Mouse (Mus musculus) spleen, adult 2 months (tissue): ENCODE measurements around the gene Ptcd2. TPM values are rescaled to one million over a fixed set of nuclear protein-coding genes. Genes with fewer than 3 reads are reported as not detected.
A peak's percentile ranks its signal among the peaks of the same experiment; 100 is the strongest.

Experiments used
- DNase-seq, 2 experiments: peaks; one replicate each; pipeline versions ENCODE4 v3.0.0 to v3.0.0-alpha.2; 2012 to 2021; ENCODE audit warnings: low spot score in 2 of 2, low read depth in 1 of 2
- H3K27ac ChIP-seq: fragments of 200-500 bp; 2 replicates; pipeline ENCODE4 v1.5.1; 2012; ENCODE audit warnings: low read length, inconsistent platforms; ENCODE audit not compliant: insufficient read depth
- H3K27me3 ChIP-seq: fragments of 200-500 bp; 2 replicates; pipeline ENCODE4 v1.6.1; 2012; ENCODE audit warnings: mild to moderate bottlenecking, moderate library complexity, low read length, inconsistent platforms; ENCODE audit not compliant: control insufficient read depth, insufficient read depth
- H3K36me3 ChIP-seq: fragments of 200-500 bp; 2 replicates; pipeline ENCODE4 v1.6.1; 2012; ENCODE audit warnings: mild to moderate bottlenecking, low read length, inconsistent platforms; ENCODE audit not compliant: control insufficient read depth, insufficient read depth
- H3K4me1 ChIP-seq: fragments of 200-500 bp; 2 replicates; pipeline ENCODE4 v1.6.1; 2011; ENCODE audit warnings: inconsistent platforms; ENCODE audit not compliant: control insufficient read depth, insufficient read depth, insufficient read length
- H3K4me3 ChIP-seq: fragments of 200-500 bp; 2 replicates; pipeline ENCODE4 v1.5.1; 2011; ENCODE audit warnings: mild to moderate bottlenecking, inconsistent platforms; ENCODE audit not compliant: insufficient read depth, insufficient read length; ENCODE audit errors: extremely low read depth
- CTCF ChIP-seq: fragments of 200-500 bp; IDR thresholded peaks from 2 replicates; pipeline ENCODE4 v1.5.1; 2011; ENCODE audit warnings: mild to moderate bottlenecking, inconsistent platforms; ENCODE audit not compliant: insufficient read depth, insufficient read length, insufficient replicate concordance; ENCODE audit errors: extremely low read depth
- POLR2A ChIP-seq: fragments of 200-500 bp; IDR thresholded peaks from 2 replicates; pipeline ENCODE4 v1.6.1; 2011; ENCODE audit warnings: low read depth, low read length, inconsistent platforms
- WGBS: fragments of 180-500 bp; shearing (Covaris S2); methylation state at CpG from one replicate; pipeline ENCODE4 v1.1.7; 2018; 5-methylcytosine and 5-hydroxymethylcytosine counted together
- polyA plus RNA-seq: library from polyadenylated mRNA; depleted of rRNA; stranded (reverse); fragments of >200 nt; gene quantifications from 2 replicates; pipeline ENCODE4 v1.2.3, GENCODE M21; 2012

The Ptcd2 gene
- polyA plus RNA-seq, 1 experiment: 12.3 TPM

DNA sequence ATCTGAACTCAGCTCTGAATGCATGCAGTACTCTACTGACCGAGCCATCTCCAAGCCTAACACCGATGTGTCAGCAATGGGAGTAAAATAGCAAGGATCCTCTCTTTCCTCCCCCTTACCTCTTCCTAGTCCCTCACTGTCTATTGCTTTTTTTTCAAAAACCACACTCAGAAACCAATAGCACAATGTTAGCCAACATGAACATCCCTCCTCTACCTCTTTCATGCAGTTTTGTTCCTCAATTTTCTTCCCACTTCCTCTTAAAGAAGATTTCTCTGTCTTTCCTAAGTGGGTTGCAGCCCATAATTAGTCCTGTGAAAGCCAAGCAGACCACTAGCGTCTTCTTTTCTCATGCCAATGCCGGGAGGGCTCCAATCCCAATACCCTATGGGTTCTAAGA is 57.3 kb downstream of the Ptcd2 start:
- WGBS: 75% methylated on average over 4 of the region's 4 CpGs
- H3K4me3 ChIP-seq: no peak overlapping the region
- H3K4me1 ChIP-seq: no peaks in the 10 kb centered on the region
- DNase-seq: no peak
- H3K27ac ChIP-seq: peak overlapping the region; percentile 22; the same call in 1 of the 2 replicates
- H3K36me3 ChIP-seq: no peaks in the 10 kb centered on the region
- no peaks in the 10 kb centered on the region for H3K27me3 ChIP-seq
- TF ChIP-seq POLR2A: no peak

DNA sequence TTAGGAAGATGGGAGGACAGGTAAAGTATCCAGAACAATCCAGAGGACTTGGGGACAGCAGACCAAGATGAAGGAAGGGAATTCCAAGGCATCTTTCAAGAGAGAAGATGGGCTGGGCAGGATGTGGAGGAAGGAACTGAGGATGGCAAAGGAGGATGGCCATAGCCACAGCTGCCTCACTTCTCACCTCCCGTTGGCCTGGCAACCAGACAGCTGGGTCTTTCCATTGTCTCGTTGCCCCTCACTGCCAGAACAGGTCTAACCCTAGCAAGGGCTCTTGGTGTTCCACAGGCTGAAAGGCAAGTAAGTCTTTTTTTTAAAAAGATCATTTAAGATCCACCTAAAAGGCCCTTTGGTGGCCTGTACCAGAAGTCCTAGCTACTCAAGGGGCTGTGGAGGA is 59.3 kb downstream of the Ptcd2 start:
- WGBS: 65% methylated on average over 2 of the region's 2 CpGs
- DNase-seq: no peak
- TF ChIP-seq POLR2A (no peak), CTCF (no peak)

DNA sequence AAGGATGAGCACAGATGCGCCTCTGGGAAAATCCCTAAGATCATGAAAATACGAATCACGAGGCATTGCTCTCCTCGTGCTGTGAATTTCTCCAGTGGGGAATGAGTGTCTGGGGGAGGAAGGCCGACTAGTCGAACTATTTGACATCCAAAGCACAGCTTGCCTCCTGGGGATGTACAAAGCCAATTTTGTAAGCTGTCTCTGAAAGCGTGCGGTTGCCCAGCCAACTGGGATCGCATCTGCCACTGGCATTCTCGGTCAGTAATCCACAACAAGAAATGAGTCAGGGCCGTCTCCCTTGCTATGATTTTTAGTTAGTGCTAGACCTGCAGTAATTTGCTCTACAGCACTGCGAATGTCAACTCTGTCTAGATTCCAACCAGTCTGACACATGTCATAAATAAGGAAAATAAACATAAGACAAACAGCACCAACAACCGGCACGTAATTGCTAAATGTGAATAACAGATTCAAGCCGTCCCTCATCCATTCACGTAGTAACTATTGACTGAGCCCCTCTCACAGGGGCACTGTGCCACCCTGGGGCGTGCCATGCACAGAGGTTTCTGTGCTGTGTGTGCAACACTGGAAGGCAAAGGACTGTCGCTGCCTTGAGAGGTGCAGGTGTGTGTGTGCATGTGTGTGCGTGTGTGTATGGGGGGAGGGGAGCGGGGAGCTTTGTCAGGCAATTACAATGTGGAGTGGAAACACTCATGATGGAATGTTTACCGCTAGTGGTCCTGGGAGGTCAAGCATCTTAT is 59.9 kb downstream of the Ptcd2 start:
- WGBS: 93% methylated on average over 21 of the region's 21 CpGs
- DNase-seq: no peak
- no peaks in the 10 kb centered on the region for H3K4me1 ChIP-seq

More for the DNA sequence above, 59.3 kb downstream of the Ptcd2 start:
- Histone ChIP-seq H3K4me1 (no peaks in the 10 kb centered on the region), H3K27me3 (no peaks in the 10 kb centered on the region), H3K27ac (no peak overlapping the region), H3K4me3 (no peak overlapping the region), H3K36me3 (no peaks in the 10 kb centered on the region)

DNA sequence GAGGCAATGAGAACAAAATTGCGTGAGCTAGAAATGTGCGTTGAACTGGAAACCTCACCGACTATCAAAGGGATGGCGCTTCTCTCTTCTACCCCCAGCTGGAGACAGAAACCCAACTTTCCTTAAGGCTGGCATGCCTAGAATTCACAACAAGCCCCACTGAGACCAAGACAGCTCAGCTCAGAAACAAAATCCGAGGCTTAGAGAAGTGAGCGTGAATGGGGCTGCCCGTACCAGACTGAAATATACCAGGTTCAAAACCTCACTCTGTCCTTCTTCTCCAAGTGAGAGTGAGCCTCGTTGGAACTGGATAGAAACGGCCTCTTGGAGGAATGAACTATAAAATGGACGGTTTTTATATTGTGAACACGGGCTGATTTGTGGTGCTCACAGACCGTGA is 60.6 kb downstream of the Ptcd2 start:
- WGBS: 94% methylated on average over 12 of the region's 12 CpGs
- H3K4me1 ChIP-seq: no peaks in the 10 kb centered on the region
- H3K36me3 ChIP-seq: no peaks in the 10 kb centered on the region
- no peak for DNase-seq
- TF ChIP-seq CTCF (no peak), POLR2A (no peak)
- H3K27me3 ChIP-seq: no peaks in the 10 kb centered on the region
- H3K27ac ChIP-seq: no peak overlapping the region
- no peak overlapping the region for H3K4me3 ChIP-seq

More for the DNA sequence above, 59.9 kb downstream of the Ptcd2 start:
- H3K4me3 ChIP-seq: no peak overlapping the region
- TF ChIP-seq CTCF: no peak
- TF ChIP-seq POLR2A: no peak
- H3K27ac ChIP-seq: no peak overlapping the region
- H3K27me3 ChIP-seq: no peaks in the 10 kb centered on the region
- no peaks in the 10 kb centered on the region for H3K36me3 ChIP-seq

DNA sequence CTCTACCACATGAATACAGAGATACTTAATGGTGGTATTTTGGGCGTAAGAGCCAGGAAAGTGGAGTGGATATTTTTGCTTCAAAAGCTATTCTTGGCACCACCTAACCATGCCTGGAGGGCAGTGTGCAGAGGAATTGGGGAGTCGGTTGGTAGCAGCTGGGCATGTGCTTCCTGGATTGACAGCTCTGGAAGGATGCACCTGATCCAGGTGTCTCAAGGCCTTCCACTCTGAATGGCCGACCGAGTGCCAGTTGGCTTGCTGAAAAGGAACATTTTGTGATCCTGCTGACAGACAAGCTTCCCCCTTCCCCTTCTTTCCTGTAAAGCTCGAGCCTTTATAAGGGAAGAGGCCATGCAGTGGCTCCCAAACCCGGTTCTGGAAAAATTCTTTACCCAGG is 61.5 kb downstream of the Ptcd2 start:
- H3K27ac ChIP-seq: no peak overlapping the region
- H3K4me3 ChIP-seq: no peak overlapping the region
- H3K36me3 ChIP-seq: no peaks in the 10 kb centered on the region
- WGBS: 68% methylated on average over 6 of the region's 6 CpGs
- DNase-seq: no peak
- H3K27me3 ChIP-seq: no peaks in the 10 kb centered on the region
- H3K4me1 ChIP-seq: no peaks in the 10 kb centered on the region
- TF ChIP-seq POLR2A (no peak), CTCF (no peak)

DNA sequence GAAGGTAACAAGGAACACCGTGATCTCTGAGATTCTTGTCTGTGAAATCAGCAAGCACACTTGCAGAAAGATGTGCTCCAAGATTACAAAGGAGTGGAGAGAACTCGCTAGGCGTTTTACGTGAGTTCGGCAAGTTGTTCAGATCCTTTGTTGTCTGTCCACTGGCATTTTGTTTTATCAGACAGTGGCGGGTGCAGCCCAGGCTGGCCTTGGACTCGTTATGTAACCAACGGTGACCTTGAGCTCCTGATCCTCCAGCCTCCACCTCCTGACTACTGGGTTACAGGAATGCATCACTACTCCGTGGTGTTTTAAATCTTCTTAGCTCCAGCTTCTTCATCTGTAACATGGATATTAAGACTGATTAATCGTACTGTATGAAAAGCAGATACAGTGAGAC is 65.2 kb downstream of the Ptcd2 start:
- no peak for DNase-seq
- 86% methylated on average over 10 of the region's 10 CpGs for WGBS
- Histone ChIP-seq H3K27ac (no peak overlapping the region), H3K4me1 (no peaks in the 10 kb centered on the region), H3K4me3 (no peak overlapping the region), H3K36me3 (no peaks in the 10 kb centered on the region), H3K27me3 (no peaks in the 10 kb centered on the region)
- TF ChIP-seq CTCF (no peak), POLR2A (no peak)

DNA sequence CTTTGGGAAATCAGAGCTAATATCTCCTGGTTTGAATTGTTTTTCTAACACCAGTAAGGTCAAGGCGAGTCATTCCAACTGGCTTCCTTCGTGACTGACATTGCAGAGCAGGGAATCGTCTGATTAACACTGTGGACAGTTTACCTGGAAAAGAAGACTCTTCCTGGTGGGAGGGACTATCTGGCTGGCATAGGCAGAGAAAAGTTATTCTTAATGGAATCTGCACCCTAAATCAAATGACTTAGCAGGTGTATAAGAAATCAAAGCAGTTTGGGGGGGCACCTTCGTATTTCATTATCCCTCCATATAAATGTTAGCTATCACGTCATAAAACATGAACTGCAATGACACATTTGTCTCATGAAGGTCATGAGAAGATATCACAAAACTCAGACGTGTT is 66.0 kb downstream of the Ptcd2 start:
- no peaks in the 10 kb centered on the region for H3K36me3 ChIP-seq
- TF ChIP-seq CTCF (no peak), POLR2A (no peak)
- H3K4me3 ChIP-seq: no peak overlapping the region
- H3K27me3 ChIP-seq: no peaks in the 10 kb centered on the region
- H3K27ac ChIP-seq: no peak overlapping the region
- no peak for DNase-seq
- WGBS: 89% methylated on average over 6 of the region's 6 CpGs
- no peaks in the 10 kb centered on the region for H3K4me1 ChIP-seq
